Mouse (Mus musculus): ENCODE data around the gene Tm4sf19. TPM values are rescaled to one million over a fixed set of nuclear protein-coding genes. Genes with fewer than 3 reads are reported as not detected.

Tm4sf19 gene
- polyA plus RNA-seq, 1 experiment from 2014 or later, result not detected

GRCm38 (mm10) chr16:32396541-32396835 lies 3.8 kb upstream of the Tm4sf19 start:
- H3K4me3 ChIP-seq (replicated peaks), result no peak overlapping the region
- H3K9ac ChIP-seq (replicated peaks), result no peak overlapping the region
- no peaks in the 10 kb centered on the region for H3K9me3 ChIP-seq (replicated peaks)
- H3K27ac ChIP-seq (replicated peaks), result no peak overlapping the region
- no peak overlapping the region for H3K4me2 ChIP-seq
- ATAC-seq (ENCODE audit: low FRiP score), result no peak
- H3K27me3 ChIP-seq (replicated peaks), result no peaks in the 10 kb centered on the region
- WGBS, result 69% methylated on average over 3 of the region's 3 CpGs
- H3K4me1 ChIP-seq, result no peaks in the 10 kb centered on the region
- H3K36me3 ChIP-seq, result peaks cover 11% of the 10 kb centered on the region; the same call in 1 of the 2 replicates

- Histone ChIP-seq H3K27me3 (replicated peaks) (no peaks in the 10 kb centered on the region), H3K4me2 (no peak overlapping the region), H3K4me1 (no peaks in the 10 kb centered on the region), H3K4me3 (replicated peaks) (no peak overlapping the region), H3K9ac (replicated peaks) (no peak overlapping the region), H3K27ac (replicated peaks) (no peak overlapping the region), H3K36me3 (peaks cover 1% of the 10 kb centered on the region; the same call in 1 of the 2 replicates), H3K9me3 (replicated peaks) (no peaks in the 10 kb centered on the region)
- no peak for ATAC-seq (ENCODE audit: low FRiP score)
- 75% methylated on average over 3 of the region's 3 CpGs for WGBS
Measured at GRCm38 (mm10) chr16:32398206-32398605, 2.1 kb upstream of the Tm4sf19 start.

GRCm38 (mm10) chr16:32401335-32401965 lies 1.1 kb downstream of the Tm4sf19 start:
- H3K9me3 ChIP-seq (replicated peaks), result no peaks in the 10 kb centered on the region
- WGBS, result 80% methylated on average over 9 of the region's 9 CpGs
- H3K4me2 ChIP-seq, result no peak overlapping the region
- no peak for ATAC-seq (ENCODE audit: low FRiP score)
- H3K27ac ChIP-seq (replicated peaks), result no peak overlapping the region
- H3K36me3 ChIP-seq, result no peaks in the 10 kb centered on the region
- no peak overlapping the region for H3K4me3 ChIP-seq (replicated peaks)
- no peak overlapping the region for H3K9ac ChIP-seq (replicated peaks)
- no peaks in the 10 kb centered on the region for H3K4me1 ChIP-seq
- no peaks in the 10 kb centered on the region for H3K27me3 ChIP-seq (replicated peaks)

- ATAC-seq (ENCODE audit: low FRiP score), result no peak
- Histone ChIP-seq H3K9ac (replicated peaks) (no peak overlapping the region), H3K4me2 (no peak overlapping the region), H3K36me3 (no peaks in the 10 kb centered on the region), H3K27ac (replicated peaks) (no peak overlapping the region), H3K9me3 (replicated peaks) (no peaks in the 10 kb centered on the region), H3K4me3 (replicated peaks) (no peak overlapping the region), H3K4me1 (no peaks in the 10 kb centered on the region), H3K27me3 (replicated peaks) (no peaks in the 10 kb centered on the region)
- 92% methylated on average over 3 of the region's 3 CpGs for WGBS
Measured at GRCm38 (mm10) chr16:32402818-32403217, 2.5 kb downstream of the Tm4sf19 start.

GRCm38 (mm10) chr16:32405716-32406115 lies 5.4 kb downstream of the Tm4sf19 start:
- ATAC-seq (ENCODE audit: low FRiP score), result no peak
- Histone ChIP-seq H3K9ac (replicated peaks) (no peak overlapping the region), H3K4me1 (no peaks in the 10 kb centered on the region), H3K4me2 (no peak overlapping the region), H3K36me3 (no peaks in the 10 kb centered on the region), H3K27me3 (replicated peaks) (no peaks in the 10 kb centered on the region), H3K27ac (replicated peaks) (no peak overlapping the region), H3K4me3 (replicated peaks) (no peak overlapping the region), H3K9me3 (replicated peaks) (no peaks in the 10 kb centered on the region)
- WGBS, result 93% methylated on average over 9 of the region's 9 CpGs

- H3K4me2 ChIP-seq, result no peak overlapping the region
- H3K36me3 ChIP-seq, result no peaks in the 10 kb centered on the region
- no peak overlapping the region for H3K9ac ChIP-seq (replicated peaks)
- H3K27me3 ChIP-seq (replicated peaks), result no peaks in the 10 kb centered on the region
- no peaks in the 10 kb centered on the region for H3K9me3 ChIP-seq (replicated peaks)
- no peaks in the 10 kb centered on the region for H3K4me1 ChIP-seq
- H3K27ac ChIP-seq (replicated peaks), result no peak overlapping the region
- 83% methylated on average over 6 of the region's 6 CpGs for WGBS
- no peak overlapping the region for H3K4me3 ChIP-seq (replicated peaks)
- no peak for ATAC-seq (ENCODE audit: low FRiP score)
Measured at GRCm38 (mm10) chr16:32406671-32407070, 6.4 kb downstream of the Tm4sf19 start.

GRCm38 (mm10) chr16:32407730-32408129 lies 7.4 kb downstream of the Tm4sf19 start:
- Histone ChIP-seq H3K4me3 (replicated peaks) (no peak overlapping the region), H3K27me3 (replicated peaks) (no peaks in the 10 kb centered on the region), H3K36me3 (no peaks in the 10 kb centered on the region), H3K9me3 (replicated peaks) (no peaks in the 10 kb centered on the region), H3K4me1 (no peaks in the 10 kb centered on the region), H3K4me2 (no peak overlapping the region), H3K27ac (replicated peaks) (no peak overlapping the region), H3K9ac (replicated peaks) (no peak overlapping the region)
- no peak for ATAC-seq (ENCODE audit: low FRiP score)
- 83% methylated on average over 10 of the region's 10 CpGs for WGBS

- Histone ChIP-seq H3K4me3 (replicated peaks) (no peak overlapping the region), H3K27ac (replicated peaks) (no peak overlapping the region), H3K36me3 (no peaks in the 10 kb centered on the region), H3K4me1 (peaks cover 12% of the 10 kb centered on the region), H3K9ac (replicated peaks) (no peak overlapping the region), H3K27me3 (replicated peaks) (no peaks in the 10 kb centered on the region), H3K4me2 (no peak overlapping the region), H3K9me3 (replicated peaks) (no peaks in the 10 kb centered on the region)
- no peak for ATAC-seq (ENCODE audit: low FRiP score)
- 34% methylated on average over 1 of the region's 1 CpGs for WGBS
Measured at GRCm38 (mm10) chr16:32417457-32417856, 17.2 kb downstream of the Tm4sf19 start.

- Histone ChIP-seq H3K9me3 (replicated peaks) (no peaks in the 10 kb centered on the region), H3K9ac (replicated peaks) (peak within 1 kb of the TSS; percentile 71), H3K27me3 (replicated peaks) (no peaks in the 10 kb centered on the region), H3K27ac (replicated peaks) (peak within 1 kb of the TSS; percentile 92), H3K4me3 (replicated peaks) (peak within 1 kb of the TSS; percentile 66), H3K36me3 (no peaks in the 10 kb centered on the region), H3K4me1 (peaks cover 12% of the 10 kb centered on the region), H3K4me2 (peak within 1 kb of the TSS; percentile 65)
- ATAC-seq (ENCODE audit: low FRiP score), result peak; percentile 96
- under 1% methylated on average over 45 of the region's 45 CpGs for WGBS
Measured at GRCm38 (mm10) chr16:32419517-32420483, 19.5 kb downstream of the Tm4sf19 start, which contains the start of gene Tctex1d2. TSS of gene Tctex1d2 (plus strand) at chr16:32419702.

GRCm38 (mm10) chr16:32427506-32427905 lies 27.2 kb downstream of the Tm4sf19 start:
- ATAC-seq (ENCODE audit: low FRiP score), result no peak
- H3K36me3 ChIP-seq, result no peaks in the 10 kb centered on the region
- H3K9ac ChIP-seq (replicated peaks), result no peak overlapping the region

GRCm38 (mm10) chr16:32430474-32431046 lies 30.3 kb downstream of the Tm4sf19 start, which contains the start of gene Pcyt1a:
TSS of gene Pcyt1a (plus strand) at chr16:32430921.
- Histone ChIP-seq H3K4me3 (replicated peaks) (peak within 1 kb of the TSS; percentile 79), H3K27me3 (replicated peaks) (no peaks in the 10 kb centered on the region), H3K27ac (replicated peaks) (peak within 1 kb of the TSS; percentile 94), H3K4me2 (peak within 1 kb of the TSS; percentile 81), H3K9ac (replicated peaks) (peak within 1 kb of the TSS; percentile 89), H3K4me1 (peaks cover 25% of the 10 kb centered on the region), H3K36me3 (no peaks in the 10 kb centered on the region), H3K9me3 (replicated peaks) (no peaks in the 10 kb centered on the region)
- under 1% methylated on average over 54 of the region's 54 CpGs for WGBS
- peak; percentile 99 for ATAC-seq (ENCODE audit: low FRiP score)

More at GRCm38 (mm10) chr16:32427506-32427905, 27.2 kb downstream of the Tm4sf19 start:
- Histone ChIP-seq H3K4me2 (no peak overlapping the region), H3K27ac (replicated peaks) (no peak overlapping the region), H3K27me3 (replicated peaks) (no peaks in the 10 kb centered on the region), H3K4me3 (replicated peaks) (no peak overlapping the region), H3K9me3 (replicated peaks) (no peaks in the 10 kb centered on the region), H3K4me1 (peaks cover 23% of the 10 kb centered on the region)
- WGBS, result 84% methylated on average over 3 of the region's 3 CpGs

Data from neural tube, embryonic 15.5 days (tissue).